Mouse (Mus musculus) cortical plate, adult 2 months (tissue): ENCODE measurements around the gene 2210016F16Rik. TPM values are rescaled to one million over a fixed set of nuclear protein-coding genes. Genes with fewer than 3 reads are reported as not detected.
"Not testable (repeated sequence)": the region's sequence is repeated elsewhere in the genome, so short reads cannot be mapped to it uniquely, and the experiment has no call there.

Experiments used
- H3K27ac ChIP-seq: fragments of 200-500 bp; 2 replicates; pipeline ENCODE4 v1.5.1; 2012; ENCODE audit warnings: low read length, control low read depth, inconsistent platforms; ENCODE audit not compliant: insufficient read depth
- H3K4me1 ChIP-seq: fragments of 200-500 bp; 2 replicates; pipeline ENCODE4 v1.6.1; 2011; ENCODE audit warnings: low read length; ENCODE audit not compliant: control insufficient read depth, insufficient read depth
- H3K4me3 ChIP-seq: fragments of 200-500 bp; 2 replicates; pipeline ENCODE4 v1.5.1; 2011; ENCODE audit warnings: mild to moderate bottlenecking, low read length, control low read depth; ENCODE audit not compliant: insufficient read depth
- CTCF ChIP-seq: fragments of 200-500 bp; IDR thresholded peaks from 2 replicates; pipeline ENCODE4 v1.5.1; 2011; ENCODE audit warnings: mild to moderate bottlenecking, control low read depth, low read length; ENCODE audit not compliant: insufficient read depth; ENCODE audit errors: extremely low read depth
- POLR2A ChIP-seq: fragments of 200-500 bp; IDR thresholded peaks from 2 replicates; pipeline ENCODE4 v1.6.1; 2011; ENCODE audit warnings: mild to moderate bottlenecking, low read length, control low read depth; ENCODE audit not compliant: insufficient read depth; ENCODE audit errors: extremely low read depth
- polyA plus RNA-seq: library from polyadenylated mRNA; depleted of rRNA; stranded (reverse); fragments of >200 nt; gene quantifications from 2 replicates; pipeline ENCODE4 v1.2.3, GENCODE M21; 2012

The 2210016F16Rik gene
- polyA plus RNA-seq, 1 experiment: 7.8 TPM

DNA sequence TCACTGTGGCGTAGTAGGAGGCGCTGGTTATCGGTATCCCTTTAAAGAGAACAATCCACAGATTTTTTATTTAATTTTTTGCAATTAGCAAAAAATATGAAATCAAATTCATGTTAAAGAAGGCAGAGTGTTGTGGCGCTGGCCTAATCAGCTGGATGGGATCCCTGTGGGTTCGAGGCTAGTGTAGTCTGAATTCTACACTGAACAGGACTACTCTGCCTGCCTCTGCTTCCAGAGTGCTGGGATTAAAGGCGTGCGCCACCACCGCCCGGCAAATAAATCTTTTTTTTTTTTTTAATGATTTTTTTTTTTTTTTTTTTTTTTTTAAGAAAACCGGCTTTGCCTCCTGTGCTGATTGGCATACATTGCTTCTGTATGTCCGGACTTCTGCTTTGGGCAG is 654 bp downstream of the 2210016F16Rik start:
- TF ChIP-seq POLR2A (no peak), CTCF (no peak)
- H3K27ac ChIP-seq: no peak overlapping the region
- peak overlapping the region; percentile 83 for H3K4me3 ChIP-seq
- no peaks in the 10 kb centered on the region for H3K4me1 ChIP-seq

DNA sequence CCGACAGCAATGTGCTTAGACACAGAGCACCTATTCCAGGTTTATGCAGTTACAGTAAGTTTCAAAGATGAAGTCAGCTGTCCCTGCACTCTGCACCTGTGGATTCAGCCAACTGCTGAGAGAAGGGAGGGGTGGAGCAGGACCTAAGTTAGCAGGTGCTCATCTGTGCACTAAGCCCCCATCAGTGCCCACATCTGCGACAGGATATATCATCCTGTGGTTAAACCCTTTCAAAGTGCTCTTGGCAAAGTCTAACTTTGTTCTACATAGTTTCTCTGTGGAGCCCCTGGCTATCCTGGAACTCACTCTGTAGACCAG is 11.9 kb downstream of the 2210016F16Rik start:
- Histone ChIP-seq H3K27ac (no peak overlapping the region), H3K4me1 (no peaks in the 10 kb centered on the region), H3K4me3 (no peak overlapping the region)
- no peak for TF ChIP-seq POLR2A
- TF ChIP-seq CTCF: no peak

DNA sequence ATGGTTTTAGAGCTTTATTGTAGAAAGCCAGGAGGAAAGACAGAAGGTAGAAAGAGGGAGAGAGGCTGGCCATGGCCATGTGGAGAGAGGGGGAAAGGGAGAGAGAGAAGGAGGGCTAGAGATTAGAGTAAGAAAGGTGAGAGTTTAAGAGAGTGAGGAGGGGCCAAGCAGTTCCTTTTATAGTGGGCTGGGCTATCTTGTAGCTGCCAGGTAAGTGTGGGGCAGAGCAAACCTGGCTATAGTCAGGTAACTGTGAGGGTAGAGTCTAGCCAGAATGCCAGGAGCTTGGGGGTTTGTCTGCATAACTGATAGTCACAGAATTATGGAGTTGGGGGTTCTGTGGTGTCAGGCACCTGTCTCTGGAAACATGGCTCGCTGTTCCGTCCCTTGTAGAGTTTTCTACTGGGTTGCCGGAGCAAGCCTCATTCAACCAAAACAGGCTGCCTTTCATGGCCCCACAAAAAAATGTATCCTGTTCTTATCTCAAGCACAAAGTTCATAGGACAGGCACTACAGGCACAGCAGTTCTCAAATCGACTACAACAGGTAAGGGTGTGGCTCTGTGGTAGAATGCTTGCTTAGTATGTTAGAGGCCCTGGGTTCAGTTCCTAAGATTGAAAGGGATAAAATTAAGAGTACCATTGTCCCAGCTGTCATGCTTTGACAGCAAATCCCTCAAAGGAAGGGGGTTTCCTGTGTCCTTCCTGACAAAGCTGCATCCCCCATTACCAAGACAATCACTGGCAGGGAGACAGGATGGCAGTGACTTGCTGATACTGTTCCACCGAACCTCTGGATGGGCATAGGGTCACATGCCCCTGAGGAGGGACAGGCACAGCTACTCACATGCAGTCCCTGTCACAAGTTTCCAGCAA is 12.5 kb downstream of the 2210016F16Rik start:
- Histone ChIP-seq H3K27ac (no peak overlapping the region), H3K4me3 (no peak overlapping the region), H3K4me1 (no peaks in the 10 kb centered on the region)
- no peak for TF ChIP-seq POLR2A
- no peak for TF ChIP-seq CTCF

DNA sequence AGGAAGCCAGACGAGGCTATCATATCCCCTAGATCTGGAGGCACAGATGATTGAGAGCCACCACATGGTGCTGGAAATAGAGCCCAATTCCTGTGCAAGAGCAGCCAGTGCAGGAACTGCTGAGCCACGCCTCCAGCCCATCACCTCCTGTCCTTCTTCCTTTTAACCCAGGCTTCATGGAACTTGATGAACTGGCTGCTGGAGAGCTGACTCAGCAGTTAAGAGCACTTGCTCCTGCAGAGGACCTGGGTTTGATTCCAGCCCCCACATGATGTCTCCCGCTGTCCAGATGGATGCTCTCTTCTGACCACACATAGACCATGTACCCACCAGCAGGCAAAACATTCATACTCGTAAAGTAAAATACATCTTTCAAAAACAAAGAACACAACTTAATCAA is 16.2 kb downstream of the 2210016F16Rik start:
- H3K4me1 ChIP-seq: no peaks in the 10 kb centered on the region
- no peak overlapping the region for H3K27ac ChIP-seq
- H3K4me3 ChIP-seq: no peak overlapping the region
- no peak for TF ChIP-seq CTCF

DNA sequence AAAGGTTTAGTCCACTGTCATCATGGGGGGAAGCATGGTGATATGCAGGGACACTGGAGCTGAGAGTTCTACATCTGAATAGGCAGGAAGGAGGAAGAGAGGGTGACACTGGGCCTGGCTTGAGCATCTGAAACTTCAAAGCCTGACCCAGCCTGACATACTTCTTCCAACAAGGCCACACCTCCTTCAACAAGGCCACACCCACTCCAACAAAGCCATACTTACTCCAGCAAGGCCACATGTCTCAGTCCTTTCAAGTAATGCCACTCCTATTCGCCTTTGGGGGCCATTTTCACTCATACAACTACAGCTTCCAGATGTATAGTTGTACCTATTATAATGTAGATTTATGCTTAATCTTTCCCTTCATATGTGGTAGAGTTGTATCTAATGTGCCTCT is 17.4 kb downstream of the 2210016F16Rik start:
- no peaks in the 10 kb centered on the region for H3K4me1 ChIP-seq
- TF ChIP-seq CTCF (no peak), POLR2A (no peak)
- H3K27ac ChIP-seq: no peak overlapping the region
- no peak overlapping the region for H3K4me3 ChIP-seq

DNA sequence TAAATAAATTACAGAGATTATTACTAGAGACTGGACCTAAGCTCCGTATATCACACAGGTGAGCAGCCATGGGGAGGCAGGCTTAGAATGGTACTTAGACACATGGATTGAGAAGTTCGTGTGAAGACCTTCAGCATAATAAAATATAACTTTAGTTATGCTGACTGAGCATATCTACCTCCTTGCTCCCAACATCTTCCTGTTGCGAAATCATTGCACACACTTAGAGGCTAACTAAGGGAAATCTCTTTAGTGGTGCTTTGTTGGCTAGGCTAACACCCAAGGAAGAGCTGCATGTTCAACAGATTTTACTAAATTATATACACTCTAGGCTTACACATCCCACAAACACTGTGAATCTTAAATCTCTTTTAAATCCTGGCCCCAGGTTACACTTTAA is 18.7 kb downstream of the 2210016F16Rik start:
- TF ChIP-seq POLR2A (no peak), CTCF (no peak)
- Histone ChIP-seq H3K27ac (no peak overlapping the region), H3K4me1 (no peaks in the 10 kb centered on the region)

DNA sequence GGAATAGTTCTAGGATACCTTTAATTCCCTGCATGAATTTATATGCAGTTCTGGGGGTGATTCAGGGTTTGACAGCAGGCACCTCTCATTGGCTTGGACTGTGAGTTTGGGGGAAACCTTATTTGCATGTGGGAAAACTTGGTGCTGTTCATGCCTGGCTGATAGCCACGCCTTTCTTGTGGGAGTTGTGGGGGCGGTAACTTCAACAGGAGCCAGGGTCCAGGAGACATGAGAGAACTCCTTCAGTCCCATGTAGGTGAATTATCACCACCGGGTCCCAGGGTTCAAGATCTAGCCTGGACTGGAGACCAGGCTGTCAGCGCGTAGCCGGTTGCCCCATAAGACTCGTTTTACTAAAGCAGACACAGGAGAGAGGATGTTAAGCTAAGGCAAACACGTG is 19.8 kb downstream of the 2210016F16Rik start:
- H3K4me3 ChIP-seq, H3K27ac ChIP-seq, H3K4me1 ChIP-seq: not testable (repeated sequence)

More for the DNA sequence above, 18.7 kb downstream of the 2210016F16Rik start:
- no peak overlapping the region for H3K4me3 ChIP-seq

DNA sequence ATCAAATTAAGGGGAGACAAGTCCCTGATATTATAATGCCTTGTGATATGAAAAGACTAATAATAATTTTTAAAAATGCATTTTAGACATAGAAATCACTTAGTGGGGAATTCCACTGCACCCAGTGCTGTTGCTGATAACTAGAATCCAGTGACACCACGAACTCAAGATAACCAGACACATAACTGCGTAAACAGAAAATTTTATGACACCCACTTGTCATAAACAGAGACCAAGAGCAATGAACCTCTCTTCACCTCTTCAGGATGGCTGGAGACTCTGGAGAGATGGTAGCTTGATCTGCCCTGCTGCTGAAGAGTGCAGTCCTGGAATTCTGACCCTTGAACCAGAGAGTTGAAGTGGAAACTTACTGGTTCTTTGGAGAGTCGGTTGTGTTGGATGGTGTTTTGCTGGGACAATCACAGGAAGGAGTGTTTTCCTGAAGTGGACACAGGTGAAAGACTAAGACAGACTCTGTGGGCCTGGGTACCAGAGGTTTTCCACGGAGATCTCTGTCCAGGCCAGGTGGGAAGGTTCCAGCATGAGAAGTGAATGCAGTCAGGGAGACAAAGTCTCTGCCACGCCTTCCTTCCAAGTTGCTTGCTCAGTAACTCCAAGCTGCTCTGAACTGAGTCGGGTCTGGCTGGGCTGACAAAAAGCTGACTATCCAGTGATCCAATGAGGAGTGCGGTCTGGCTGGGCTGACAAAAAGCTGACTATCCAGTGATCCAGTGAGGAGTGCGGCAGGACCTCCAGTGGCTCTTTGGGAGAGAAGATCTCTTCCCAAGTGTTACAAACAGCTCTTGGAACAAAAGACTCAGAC is 20.5 kb downstream of the 2210016F16Rik start:
- TF ChIP-seq CTCF: no peak
- no peak overlapping the region for H3K27ac ChIP-seq
- H3K4me3 ChIP-seq: no peak overlapping the region

DNA sequence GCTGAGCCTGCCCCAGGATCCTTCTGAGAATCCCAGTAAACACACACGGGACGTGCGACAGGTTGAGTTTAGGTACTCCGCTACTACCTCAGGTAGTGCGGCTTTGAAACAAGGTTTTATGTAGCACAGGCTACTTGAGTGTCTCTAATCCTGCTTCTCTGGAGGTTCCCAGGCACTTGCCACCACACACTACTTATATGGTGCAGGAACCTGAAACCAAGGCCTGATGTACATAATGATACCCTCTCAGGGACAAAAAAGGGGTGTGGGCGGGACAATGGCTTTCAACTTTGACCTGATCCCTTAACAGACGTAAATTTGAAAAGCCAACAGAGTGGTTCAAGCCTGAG is 25.7 kb downstream of the 2210016F16Rik start:
- H3K4me3 ChIP-seq: peak overlapping the region; percentile 30
- no peak overlapping the region for H3K27ac ChIP-seq
- no peaks in the 10 kb centered on the region for H3K4me1 ChIP-seq
- TF ChIP-seq CTCF (no peak), POLR2A (no peak)

More for the DNA sequence above, 20.5 kb downstream of the 2210016F16Rik start:
- H3K4me1 ChIP-seq: no peaks in the 10 kb centered on the region

DNA sequence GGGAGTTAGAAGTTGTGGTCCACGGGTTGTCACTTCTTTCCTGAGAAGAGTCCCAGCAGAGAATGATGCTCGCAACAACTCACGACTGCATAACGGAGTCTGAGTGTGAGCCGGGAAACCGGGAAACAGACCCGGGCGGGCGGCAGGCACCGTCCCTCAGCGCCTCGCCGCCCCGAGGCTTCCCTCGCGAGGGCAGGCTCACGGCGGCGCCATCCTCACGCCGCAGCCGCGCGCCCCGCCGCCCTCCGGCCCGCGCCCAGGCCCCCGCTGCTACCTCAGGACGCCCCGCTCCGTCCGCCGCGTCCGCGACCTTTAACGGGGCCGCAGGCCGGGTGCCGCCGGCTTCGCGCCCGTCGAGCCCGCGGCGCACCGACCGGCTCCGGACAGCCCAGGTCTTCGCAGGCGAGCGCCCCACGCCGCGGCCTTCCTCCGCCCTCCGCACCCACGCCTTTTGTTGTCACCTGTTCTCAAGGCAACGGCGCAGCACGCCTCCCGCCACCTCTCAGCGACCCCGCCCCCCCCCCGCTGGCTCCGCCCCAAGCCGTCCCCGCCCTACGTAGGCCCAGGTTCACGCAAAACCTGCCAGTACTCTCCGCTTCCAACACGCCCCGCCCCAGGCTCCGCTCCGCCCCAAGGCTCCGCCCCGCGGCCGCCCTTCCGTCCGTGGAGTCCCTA is 26.3 kb downstream of the 2210016F16Rik start, which contains the start of gene Kif27:
Gene Kif27 (minus strand): TSS at position 494 of the 675 bp plus-strand sequence.
- Histone ChIP-seq H3K4me3 (peak within 1 kb of the TSS; percentile 30), H3K4me1 (no peaks in the 10 kb centered on the region), H3K27ac (no peak within 1 kb of the TSS)
- TF ChIP-seq CTCF (no peak), POLR2A (no peak)
